Mouse (Mus musculus): Measurements from ENCODE around the gene Slc48a1. TPM values are rescaled to one million over a fixed set of nuclear protein-coding genes. Genes with fewer than 3 reads are reported as not detected.

The Slc48a1 gene
- 23.1 and 24.3 TPM in 2 replicates for polyA plus RNA-seq (2015; fragmentation: Nextera tagmentation; extraction: Ambion mirVana)

DNA sequence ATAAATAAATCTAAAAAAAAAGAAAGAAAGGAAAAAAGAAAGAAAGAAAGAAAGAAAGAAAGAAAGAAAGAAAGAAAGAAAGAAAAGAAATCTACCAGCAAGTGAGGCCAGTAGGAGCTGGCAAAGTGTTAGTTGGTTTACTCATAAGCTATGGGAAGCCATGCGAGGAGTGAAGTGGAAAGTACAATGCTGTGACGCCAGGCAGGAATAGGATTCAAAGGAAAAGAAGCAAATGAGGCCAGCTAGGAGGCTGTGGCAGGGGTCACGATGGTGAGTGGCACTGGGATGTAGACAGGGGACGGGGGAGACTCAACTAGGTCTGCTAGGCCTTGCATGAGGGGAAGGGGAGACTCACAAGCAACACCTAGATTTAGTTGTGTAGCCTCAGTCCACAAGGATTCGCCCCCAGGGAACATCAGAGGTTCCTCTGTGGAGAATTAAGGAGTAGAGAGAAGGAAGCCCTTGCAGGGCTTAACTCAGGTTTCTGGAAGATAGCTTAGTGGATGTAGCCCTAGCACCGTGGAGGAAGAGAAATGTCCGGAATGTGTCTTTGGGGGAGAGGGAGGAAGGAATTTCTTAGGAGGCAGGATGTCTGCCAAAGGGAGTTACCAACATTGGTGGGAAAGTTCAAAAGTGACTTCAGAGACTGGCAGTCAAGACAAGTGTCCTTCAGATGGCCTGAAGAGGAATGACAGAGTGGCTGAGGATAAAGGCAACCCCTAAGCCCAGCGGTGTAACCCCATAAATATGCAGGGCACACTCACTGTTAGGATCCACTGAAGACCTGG lies at the start of gene Slc48a1:
Slc48a1 (plus strand) TSS at position 210 of the 788 bp plus-strand sequence.
- no peak within 1 kb of the TSS for H3K9ac ChIP-seq (ENCODE audit: low read depth, low read length)
- 76% methylated on average over 8 of the region's 8 CpGs for WGBS
- no peaks in the 10 kb centered on the region for H3K4me1 ChIP-seq (replicated peaks; ENCODE audit: control insufficient read depth, insufficient read depth, low read length)
- no peaks in the 10 kb centered on the region for H3K36me3 ChIP-seq (ENCODE audit: control insufficient read depth, insufficient read depth)
- no peak within 1 kb of the TSS for H3K4me3 ChIP-seq (ENCODE audit: low read depth, low read length)
- TF ChIP-seq CTCF (IDR thresholded peaks at IDR 0.05; ENCODE audit: low read depth), result no peak
- no peak within 1 kb of the TSS for H3K27ac ChIP-seq (ENCODE audit: low read depth, low read length)
- peaks cover 6% of the 10 kb centered on the region; the same call in 1 of the 2 replicates for H3K27me3 ChIP-seq (replicated peaks; ENCODE audit: control insufficient read depth, insufficient read depth, low read length)
- no peaks in the 10 kb centered on the region for H3K9me3 ChIP-seq (ENCODE audit: control insufficient read depth)
- no peak within 1 kb of the TSS for H3K4me2 ChIP-seq (replicated peaks; ENCODE audit: low read depth)
- ATAC-seq, result no peak

DNA sequence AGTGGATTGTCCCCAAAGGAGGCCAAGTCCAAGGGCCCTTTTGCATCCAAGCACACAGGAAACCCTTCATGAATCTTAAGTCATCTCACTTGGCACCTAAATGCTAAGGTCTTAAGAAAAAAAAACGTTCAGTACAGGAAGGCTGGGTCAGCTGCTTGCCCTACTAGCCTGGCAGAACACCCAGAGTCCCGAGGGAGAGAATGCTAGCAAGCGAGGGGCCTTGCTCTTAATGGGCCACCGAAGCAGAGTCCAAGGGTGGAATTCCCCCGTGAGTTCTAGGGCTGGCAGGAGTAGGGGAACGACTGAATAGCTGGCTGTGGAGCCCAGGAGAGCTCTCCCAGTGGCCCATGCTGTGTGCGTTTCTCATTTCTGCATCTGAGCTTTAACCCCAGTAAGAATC lies 49.5 kb upstream of the Slc48a1 start:
- no peak overlapping the region for H3K4me2 ChIP-seq (replicated peaks; ENCODE audit: low read depth)
- no peaks in the 10 kb centered on the region for H3K27me3 ChIP-seq (replicated peaks; ENCODE audit: control insufficient read depth, insufficient read depth, low read length)
- no peaks in the 10 kb centered on the region for H3K36me3 ChIP-seq (ENCODE audit: control insufficient read depth, insufficient read depth)
- no peak overlapping the region for H3K4me3 ChIP-seq (ENCODE audit: low read depth, low read length)
- H3K27ac ChIP-seq (ENCODE audit: low read depth, low read length), result no peak overlapping the region
- 65% methylated on average over 7 of the region's 7 CpGs for WGBS
- no peak overlapping the region for H3K9ac ChIP-seq (ENCODE audit: low read depth, low read length)
- H3K9me3 ChIP-seq (ENCODE audit: control insufficient read depth), result no peaks in the 10 kb centered on the region
- no peaks in the 10 kb centered on the region for H3K4me1 ChIP-seq (replicated peaks; ENCODE audit: control insufficient read depth, insufficient read depth, low read length)
- no peak for ATAC-seq
- no peak for TF ChIP-seq CTCF (IDR thresholded peaks at IDR 0.05; ENCODE audit: low read depth)

DNA sequence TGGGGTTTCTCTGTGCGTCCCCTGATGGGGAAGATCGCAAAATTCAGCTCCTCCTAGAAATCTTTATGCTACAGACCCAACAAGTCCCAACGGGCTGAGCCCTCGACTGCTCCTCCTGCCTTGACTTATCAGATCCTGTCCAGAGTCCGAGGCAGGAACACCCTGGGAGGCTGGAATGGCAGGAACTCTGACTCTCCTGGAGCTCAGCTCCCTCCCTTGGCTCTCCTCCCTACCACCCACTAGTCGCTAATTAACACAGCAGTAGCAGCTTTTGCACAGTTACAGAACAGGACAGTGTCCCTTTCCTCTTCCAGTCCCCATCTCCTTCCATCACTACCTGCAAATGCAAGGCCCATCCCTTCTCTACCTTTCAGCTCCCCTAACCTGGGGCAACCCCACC lies 48.0 kb upstream of the Slc48a1 start:
- no peak overlapping the region for H3K27ac ChIP-seq (ENCODE audit: low read depth, low read length)
- ATAC-seq, result no peak
- TF ChIP-seq CTCF (IDR thresholded peaks at IDR 0.05; ENCODE audit: low read depth), result no peak
- WGBS, result 47% methylated on average over 6 of the region's 6 CpGs
- H3K4me2 ChIP-seq (replicated peaks; ENCODE audit: low read depth), result no peak overlapping the region
- H3K27me3 ChIP-seq (replicated peaks; ENCODE audit: control insufficient read depth, insufficient read depth, low read length), result no peaks in the 10 kb centered on the region
- no peaks in the 10 kb centered on the region for H3K4me1 ChIP-seq (replicated peaks; ENCODE audit: control insufficient read depth, insufficient read depth, low read length)
- no peaks in the 10 kb centered on the region for H3K9me3 ChIP-seq (ENCODE audit: control insufficient read depth)
- H3K4me3 ChIP-seq (ENCODE audit: low read depth, low read length), result no peak overlapping the region
- no peak overlapping the region for H3K9ac ChIP-seq (ENCODE audit: low read depth, low read length)
- no peaks in the 10 kb centered on the region for H3K36me3 ChIP-seq (ENCODE audit: control insufficient read depth, insufficient read depth)

GRCm38 (mm10) chr15:97731111-97731510 lies 47.2 kb upstream of the Slc48a1 start, which contains the start of gene Endou:
TSS of gene Endou (minus strand) at chr15:97731339.
- WGBS, result 87% methylated on average over 8 of the region's 8 CpGs
- Histone ChIP-seq H3K4me2 (replicated peaks; ENCODE audit: low read depth) (no peak within 1 kb of the TSS), H3K4me1 (replicated peaks; ENCODE audit: control insufficient read depth, insufficient read depth, low read length) (no peaks in the 10 kb centered on the region), H3K4me3 (ENCODE audit: low read depth, low read length) (no peak within 1 kb of the TSS), H3K9me3 (ENCODE audit: control insufficient read depth) (no peaks in the 10 kb centered on the region), H3K9ac (ENCODE audit: low read depth, low read length) (no peak within 1 kb of the TSS), H3K36me3 (ENCODE audit: control insufficient read depth, insufficient read depth) (no peaks in the 10 kb centered on the region), H3K27ac (ENCODE audit: low read depth, low read length) (no peak within 1 kb of the TSS), H3K27me3 (replicated peaks; ENCODE audit: control insufficient read depth, insufficient read depth, low read length) (no peaks in the 10 kb centered on the region)
- ATAC-seq, result no peak
- TF ChIP-seq CTCF (IDR thresholded peaks at IDR 0.05; ENCODE audit: low read depth), result no peak

GRCm38 (mm10) chr15:97731988-97732387 lies 46.3 kb upstream of the Slc48a1 start:
- H3K27ac ChIP-seq (ENCODE audit: low read depth, low read length), result no peak overlapping the region
- ATAC-seq, result no peak
- no peaks in the 10 kb centered on the region for H3K27me3 ChIP-seq (replicated peaks; ENCODE audit: control insufficient read depth, insufficient read depth, low read length)
- no peak overlapping the region for H3K9ac ChIP-seq (ENCODE audit: low read depth, low read length)
- H3K4me3 ChIP-seq (ENCODE audit: low read depth, low read length), result no peak overlapping the region
- no peak for TF ChIP-seq CTCF (IDR thresholded peaks at IDR 0.05; ENCODE audit: low read depth)
- WGBS, result 92% methylated on average over 11 of the region's 11 CpGs
- H3K4me2 ChIP-seq (replicated peaks; ENCODE audit: low read depth), result no peak overlapping the region
- H3K36me3 ChIP-seq (ENCODE audit: control insufficient read depth, insufficient read depth), result no peaks in the 10 kb centered on the region
- H3K9me3 ChIP-seq (ENCODE audit: control insufficient read depth), result no peaks in the 10 kb centered on the region
- H3K4me1 ChIP-seq (replicated peaks; ENCODE audit: control insufficient read depth, insufficient read depth, low read length), result no peaks in the 10 kb centered on the region

DNA sequence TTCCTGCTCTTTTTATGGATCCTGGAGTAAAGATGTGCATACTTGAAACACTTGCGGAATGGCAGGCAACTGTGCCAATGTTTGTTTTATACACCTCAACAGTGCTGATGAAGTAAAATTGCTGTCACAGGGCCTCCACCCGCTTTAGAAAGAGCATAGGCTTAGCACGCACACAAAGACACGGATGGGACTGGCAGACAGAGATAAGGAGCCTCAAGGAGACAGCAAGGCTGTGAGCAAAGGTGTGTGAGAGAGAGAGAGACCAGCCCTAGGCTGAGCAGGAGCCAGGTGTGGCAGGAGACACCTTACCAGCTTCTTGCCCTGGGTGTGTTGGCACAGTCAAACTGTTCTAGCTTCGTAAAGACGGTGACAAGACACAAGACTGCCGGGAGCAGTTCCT lies 39.4 kb upstream of the Slc48a1 start:
- Histone ChIP-seq H3K4me3 (ENCODE audit: low read depth, low read length) (no peak overlapping the region), H3K27ac (ENCODE audit: low read depth, low read length) (no peak overlapping the region), H3K9me3 (ENCODE audit: control insufficient read depth) (no peaks in the 10 kb centered on the region), H3K27me3 (replicated peaks; ENCODE audit: control insufficient read depth, insufficient read depth, low read length) (no peaks in the 10 kb centered on the region), H3K9ac (ENCODE audit: low read depth, low read length) (no peak overlapping the region), H3K36me3 (ENCODE audit: control insufficient read depth, insufficient read depth) (no peaks in the 10 kb centered on the region), H3K4me1 (replicated peaks; ENCODE audit: control insufficient read depth, insufficient read depth, low read length) (no peaks in the 10 kb centered on the region), H3K4me2 (replicated peaks; ENCODE audit: low read depth) (no peak overlapping the region)
- 76% methylated on average over 7 of the region's 7 CpGs for WGBS
- TF ChIP-seq CTCF (IDR thresholded peaks at IDR 0.05; ENCODE audit: low read depth), result no peak
- no peak for ATAC-seq

Data from intestine, postnatal 0 days (tissue).